Mouse (Mus musculus) kidney, embryonic 15.5 days (tissue): Measurements from ENCODE around the gene Cfap221. TPM values are rescaled to one million over a fixed set of nuclear protein-coding genes. Genes with fewer than 3 reads are reported as not detected.

ENCODE experiments used
- ATAC-seq: fragments of 200-750 bp; cut with Nextera tagmentation; replicated peaks from 2 replicates; pipeline ENCODE4 v1.8.0; 2017; ENCODE audit warnings: moderate TSS enrichment; ENCODE audit not compliant: low FRiP score
- H3K27ac ChIP-seq: fragments of 300-500 bp; sonication (generic); 2 replicates; pipeline ENCODE4 v1.5.1; 2015; ENCODE audit warnings: mild to moderate bottlenecking, inconsistent platforms
- H3K27me3 ChIP-seq: fragments of 300-500 bp; sonication (generic); 2 replicates; pipeline ENCODE4 v1.6.1; 2015; ENCODE audit warnings: inconsistent platforms
- H3K36me3 ChIP-seq: fragments of 300-500 bp; sonication (generic); 2 replicates; pipeline ENCODE4 v1.6.1; 2015; ENCODE audit warnings: inconsistent platforms
- H3K4me1 ChIP-seq: fragments of 300-500 bp; sonication (generic); 2 replicates; pipeline ENCODE4 v1.6.1; 2015; ENCODE audit warnings: inconsistent platforms
- H3K4me2 ChIP-seq: fragments of 300-500 bp; sonication (generic); 2 replicates; pipeline ENCODE4 v1.6.1; 2015; ENCODE audit warnings: moderate library complexity, mild to moderate bottlenecking, inconsistent platforms
- H3K4me3 ChIP-seq: fragments of 300-500 bp; sonication (generic); replicated peaks from 2 replicates; pipeline ENCODE4 v1.5.1; 2015; ENCODE audit warnings: mild to moderate bottlenecking, inconsistent platforms
- H3K9ac ChIP-seq: fragments of 300-500 bp; sonication (generic); 2 replicates; pipeline ENCODE4 v1.6.1; 2015; ENCODE audit warnings: mild to moderate bottlenecking, inconsistent platforms
- H3K9me3 ChIP-seq: fragments of 300-500 bp; sonication (generic); replicated peaks from 2 replicates; pipeline ENCODE4 v1.6.1; 2016; ENCODE audit warnings: inconsistent platforms
- WGBS: fragments of 180-500 bp; shearing (Covaris S2); methylation state at CpG from one replicate; pipeline ENCODE4 v1.1.7; 2015; ENCODE audit warnings: mixed read lengths; 5-methylcytosine and 5-hydroxymethylcytosine counted together
- polyA plus RNA-seq: library from polyadenylated mRNA; unstranded; fragments of >200 nt; fragmentation: Nextera tagmentation; extraction: Ambion mirVana; gene quantifications from 2 replicates; pipeline ENCODE4 v1.2.1, GENCODE M21; 2015

Cfap221 gene
- polyA plus RNA-seq, 1 experiment from 2014 or later: 0.06 TPM

DNA sequence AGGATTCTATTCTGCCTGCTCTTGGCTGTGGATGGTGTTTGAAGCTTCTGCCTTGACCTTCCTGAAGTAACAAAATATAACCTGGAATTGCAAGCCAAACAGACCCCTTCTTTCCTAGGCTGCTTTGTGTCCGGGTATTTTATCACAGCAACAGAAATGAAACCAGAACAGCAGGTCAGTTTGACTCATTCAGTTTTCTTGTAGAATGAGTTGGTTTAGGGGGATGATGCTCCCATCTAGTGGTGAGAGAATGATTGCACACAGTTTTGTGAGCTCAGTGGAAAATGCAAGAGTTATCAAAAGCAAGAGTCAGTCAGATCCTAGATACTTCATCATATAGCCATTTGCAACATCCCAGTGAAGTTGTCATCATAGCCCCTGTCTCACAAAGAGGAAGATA is 67.3 kb downstream of the Cfap221 start:
- H3K4me2 ChIP-seq: no peak overlapping the region
- no peak overlapping the region for H3K4me3 ChIP-seq
- ATAC-seq: no peak
- no peaks in the 10 kb centered on the region for H3K9me3 ChIP-seq
- no peaks in the 10 kb centered on the region for H3K36me3 ChIP-seq
- H3K27me3 ChIP-seq: no peaks in the 10 kb centered on the region
- H3K9ac ChIP-seq: no peak overlapping the region
- H3K27ac ChIP-seq: no peak overlapping the region
- H3K4me1 ChIP-seq: no peaks in the 10 kb centered on the region
- WGBS: 76% methylated on average over 1 of the region's 1 CpGs

DNA sequence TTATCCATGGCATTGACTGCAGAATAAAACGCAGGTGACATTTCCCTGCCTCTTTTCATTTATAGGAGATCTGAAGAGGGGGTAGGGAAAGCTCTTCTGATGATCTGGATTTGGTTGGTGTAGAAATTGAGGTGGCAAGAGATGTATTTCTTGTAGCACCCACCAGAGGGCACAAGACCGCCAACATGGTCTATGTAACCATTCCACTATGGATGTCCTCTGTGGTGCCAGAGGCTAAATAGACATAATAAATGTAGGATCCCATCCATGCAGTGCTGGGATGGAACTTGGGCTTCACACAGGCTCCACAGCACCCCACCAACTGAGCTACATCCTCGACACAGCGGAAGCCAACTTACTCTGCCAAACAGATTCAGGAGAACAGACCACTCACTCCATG is 77.7 kb downstream of the Cfap221 start:
- Histone ChIP-seq H3K9me3 (no peaks in the 10 kb centered on the region), H3K36me3 (no peaks in the 10 kb centered on the region), H3K27me3 (no peaks in the 10 kb centered on the region), H3K9ac (no peak overlapping the region), H3K4me3 (no peak overlapping the region), H3K4me2 (no peak overlapping the region), H3K27ac (no peak overlapping the region), H3K4me1 (no peaks in the 10 kb centered on the region)
- no peak for ATAC-seq
- WGBS: 59% methylated on average over 4 of the region's 4 CpGs

DNA sequence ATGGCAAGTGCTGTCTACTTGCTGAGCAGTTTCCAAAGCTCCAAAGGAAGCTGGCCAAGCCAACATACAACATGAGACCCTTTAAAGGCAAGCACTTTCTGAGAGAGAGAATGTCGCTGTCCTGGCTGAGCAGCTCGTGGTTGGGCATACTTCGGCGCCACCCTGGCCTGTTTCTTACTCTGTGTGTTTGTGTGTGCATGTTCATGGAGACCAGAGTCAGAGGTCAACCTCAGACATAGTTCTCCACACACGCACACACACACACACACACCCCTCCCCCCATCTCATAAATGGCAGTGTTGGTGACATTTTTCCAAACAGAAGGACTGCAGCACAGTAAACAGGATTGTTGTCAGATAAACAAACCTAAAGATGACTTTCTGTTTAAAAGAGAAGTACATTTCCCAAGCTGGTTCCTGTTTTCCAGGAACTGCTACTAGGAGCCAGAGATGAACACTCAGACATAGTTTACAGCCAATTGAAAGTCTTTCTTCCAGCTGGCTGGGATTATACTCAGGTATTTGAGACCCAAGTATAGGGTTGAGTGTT is 80.1 kb downstream of the Cfap221 start:
- Histone ChIP-seq H3K4me2 (no peak overlapping the region), H3K9me3 (no peaks in the 10 kb centered on the region), H3K36me3 (no peaks in the 10 kb centered on the region), H3K27ac (no peak overlapping the region), H3K4me3 (no peak overlapping the region), H3K9ac (no peak overlapping the region), H3K27me3 (no peaks in the 10 kb centered on the region), H3K4me1 (peaks cover 10% of the 10 kb centered on the region; the same call in 1 of the 2 replicates)
- no peak for ATAC-seq
- 82% methylated on average over 5 of the region's 5 CpGs for WGBS

DNA sequence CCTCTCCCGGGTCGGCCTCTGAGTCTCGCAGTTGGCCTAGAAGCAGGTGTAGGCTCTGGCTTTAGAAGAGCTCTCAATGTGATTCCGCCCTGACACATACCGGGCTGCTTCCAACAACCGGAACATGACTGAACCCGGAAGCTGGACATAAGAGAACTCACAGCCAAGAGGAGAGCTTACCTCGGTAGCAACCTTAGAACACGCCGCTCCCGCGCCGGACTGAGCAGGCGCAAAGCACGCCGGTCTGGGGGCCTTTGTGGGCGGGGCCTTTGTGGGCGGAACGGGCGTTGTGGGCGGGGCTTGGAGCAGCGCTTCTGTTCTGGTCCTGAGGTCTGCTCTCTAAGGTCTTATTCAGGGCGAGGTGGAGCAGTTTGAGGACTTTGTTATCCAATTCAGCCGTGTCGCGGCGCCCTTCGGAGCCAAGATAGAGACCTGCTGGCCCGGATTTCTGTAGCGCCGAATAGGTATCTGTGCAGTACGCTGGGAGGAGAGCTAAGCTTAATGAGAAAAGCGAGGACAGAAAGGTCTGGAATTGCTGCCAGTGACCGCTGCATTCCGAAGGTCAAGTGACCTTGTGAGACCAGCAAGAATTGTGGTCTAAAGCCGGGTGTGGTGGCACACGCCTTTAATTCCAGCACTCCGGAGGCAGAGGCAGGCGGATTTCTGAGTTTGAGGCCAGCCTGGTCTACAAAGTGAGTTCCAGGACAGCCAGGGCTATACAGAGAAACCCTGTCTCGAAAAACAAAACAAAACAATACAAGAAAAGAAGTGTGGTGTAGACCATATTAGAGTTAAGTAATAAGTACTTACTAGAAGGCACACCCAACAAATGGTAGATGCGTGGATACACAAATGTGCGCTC is 83.8 kb downstream of the Cfap221 start, which contains the start of gene Tmem177:
Gene Tmem177 (minus strand): TSS at position 256 of the 862 bp plus-strand sequence.
- Histone ChIP-seq H3K27me3 (no peaks in the 10 kb centered on the region), H3K36me3 (peaks cover 22% of the 10 kb centered on the region; the same call in 1 of the 2 replicates), H3K4me2 (peak within 1 kb of the TSS; percentile 78), H3K4me3 (peak within 1 kb of the TSS; percentile 61), H3K9me3 (no peaks in the 10 kb centered on the region), H3K4me1 (peaks cover 10% of the 10 kb centered on the region; the same call in 1 of the 2 replicates), H3K9ac (peak within 1 kb of the TSS; percentile 55), H3K27ac (peak within 1 kb of the TSS; percentile 70; the same call in 1 of the 2 replicates)
- WGBS: 11% methylated on average over 42 of the region's 42 CpGs
- peak; percentile 97 for ATAC-seq

DNA sequence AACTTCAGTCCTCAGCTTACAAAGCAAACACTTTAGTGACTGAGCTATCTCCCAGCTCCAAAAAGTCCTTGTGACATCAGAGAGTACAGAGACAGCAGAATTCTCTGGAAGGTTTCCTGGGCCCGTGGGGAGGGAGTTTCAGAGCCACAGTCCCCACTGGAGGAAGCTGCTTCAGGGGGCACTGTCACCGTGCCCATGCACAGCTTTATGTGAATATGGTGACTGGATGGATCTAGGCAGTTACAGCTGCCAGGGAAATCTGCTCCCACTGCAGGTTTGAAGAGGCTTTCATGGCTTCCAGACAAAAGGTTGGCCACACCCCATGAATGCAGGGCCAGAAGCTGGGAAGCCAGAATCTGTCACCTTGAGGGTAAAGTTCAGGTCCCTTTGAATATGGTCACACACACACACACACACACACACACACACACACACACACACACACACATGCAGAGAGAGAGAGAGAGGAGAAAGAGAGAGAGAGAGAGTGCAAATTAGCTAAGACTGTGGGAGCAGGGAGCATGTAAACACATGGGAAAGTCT is 89.8 kb downstream of the Cfap221 start:
- Histone ChIP-seq H3K27me3 (no peaks in the 10 kb centered on the region), H3K4me1 (peaks cover 10% of the 10 kb centered on the region; the same call in 1 of the 2 replicates), H3K9me3 (no peaks in the 10 kb centered on the region), H3K36me3 (peaks cover 22% of the 10 kb centered on the region; the same call in 1 of the 2 replicates), H3K9ac (no peak overlapping the region), H3K4me3 (no peak overlapping the region), H3K27ac (no peak overlapping the region), H3K4me2 (no peak overlapping the region)
- WGBS: 55% methylated on average over 2 of the region's 2 CpGs
- no peak for ATAC-seq

DNA sequence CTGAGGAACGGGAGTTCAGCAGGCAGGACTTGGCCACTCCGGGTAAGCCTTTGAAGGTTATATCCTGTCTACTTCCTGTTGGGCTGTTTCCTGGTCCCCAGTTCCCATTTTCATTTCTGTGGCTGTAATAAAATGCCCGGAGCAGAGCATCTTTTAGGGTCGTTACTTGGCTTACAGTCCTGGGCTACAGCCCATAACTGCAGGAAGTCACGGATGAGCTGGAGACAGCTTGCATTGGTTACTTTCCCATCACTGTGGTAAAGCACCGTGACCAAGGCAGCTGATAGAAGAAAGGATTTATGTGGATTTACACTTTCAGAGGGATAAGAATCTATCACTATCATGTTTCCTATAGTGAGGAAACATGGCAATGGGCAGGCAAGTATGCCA is 93.8 kb downstream of the Cfap221 start:
- Histone ChIP-seq H3K4me1 (0 out of 2 replicates have a peak, but pooled peaks cover 7% of the 10 kb centered on the region), H3K4me3 (no peak overlapping the region), H3K27ac (no peak overlapping the region), H3K9me3 (no peaks in the 10 kb centered on the region), H3K9ac (no peak overlapping the region), H3K36me3 (no peaks in the 10 kb centered on the region), H3K4me2 (no peak overlapping the region), H3K27me3 (no peaks in the 10 kb centered on the region)
- 29% methylated on average over 6 of the region's 6 CpGs for WGBS
- ATAC-seq: no peak

DNA sequence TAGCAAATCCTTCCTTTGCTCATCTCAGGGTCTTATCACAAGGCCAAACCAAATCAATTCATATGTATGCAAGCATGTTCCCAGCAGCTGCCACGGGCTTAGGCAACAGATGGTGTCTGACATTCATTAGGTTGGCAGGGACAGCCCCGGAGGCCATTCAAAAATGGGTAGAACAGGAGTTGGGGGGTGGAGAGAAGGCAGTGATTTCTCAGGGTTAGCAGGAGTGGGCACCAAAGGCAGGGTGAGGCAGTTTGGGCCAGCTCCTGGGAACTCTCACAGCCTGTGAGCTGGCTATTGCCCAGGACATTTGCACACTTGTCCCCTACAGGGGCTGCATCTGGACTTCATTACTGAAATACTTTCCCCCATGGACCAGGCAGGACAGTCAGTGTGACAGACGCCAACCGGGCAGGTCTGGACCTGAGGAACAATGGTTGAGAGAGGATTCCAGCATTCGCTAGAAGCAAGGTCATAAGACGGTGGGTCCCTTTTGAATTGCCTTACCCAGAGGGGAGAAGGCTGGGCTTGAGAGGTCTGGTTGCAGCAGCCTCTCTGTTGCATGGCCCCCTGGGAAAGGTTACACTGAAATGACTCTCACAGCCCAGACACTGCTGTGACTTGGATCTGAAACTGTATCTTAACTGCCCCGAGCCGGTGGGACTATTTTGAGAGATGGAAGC is 94.3 kb downstream of the Cfap221 start:
- Histone ChIP-seq H3K9ac (no peak overlapping the region), H3K9me3 (no peaks in the 10 kb centered on the region), H3K27ac (no peak overlapping the region), H3K4me1 (0 out of 2 replicates have a peak, but pooled peaks cover 7% of the 10 kb centered on the region), H3K36me3 (no peaks in the 10 kb centered on the region), H3K27me3 (no peaks in the 10 kb centered on the region), H3K4me2 (no peak overlapping the region), H3K4me3 (no peak overlapping the region)
- WGBS: 67% methylated on average over 8 of the region's 8 CpGs
- ATAC-seq: no peak

DNA sequence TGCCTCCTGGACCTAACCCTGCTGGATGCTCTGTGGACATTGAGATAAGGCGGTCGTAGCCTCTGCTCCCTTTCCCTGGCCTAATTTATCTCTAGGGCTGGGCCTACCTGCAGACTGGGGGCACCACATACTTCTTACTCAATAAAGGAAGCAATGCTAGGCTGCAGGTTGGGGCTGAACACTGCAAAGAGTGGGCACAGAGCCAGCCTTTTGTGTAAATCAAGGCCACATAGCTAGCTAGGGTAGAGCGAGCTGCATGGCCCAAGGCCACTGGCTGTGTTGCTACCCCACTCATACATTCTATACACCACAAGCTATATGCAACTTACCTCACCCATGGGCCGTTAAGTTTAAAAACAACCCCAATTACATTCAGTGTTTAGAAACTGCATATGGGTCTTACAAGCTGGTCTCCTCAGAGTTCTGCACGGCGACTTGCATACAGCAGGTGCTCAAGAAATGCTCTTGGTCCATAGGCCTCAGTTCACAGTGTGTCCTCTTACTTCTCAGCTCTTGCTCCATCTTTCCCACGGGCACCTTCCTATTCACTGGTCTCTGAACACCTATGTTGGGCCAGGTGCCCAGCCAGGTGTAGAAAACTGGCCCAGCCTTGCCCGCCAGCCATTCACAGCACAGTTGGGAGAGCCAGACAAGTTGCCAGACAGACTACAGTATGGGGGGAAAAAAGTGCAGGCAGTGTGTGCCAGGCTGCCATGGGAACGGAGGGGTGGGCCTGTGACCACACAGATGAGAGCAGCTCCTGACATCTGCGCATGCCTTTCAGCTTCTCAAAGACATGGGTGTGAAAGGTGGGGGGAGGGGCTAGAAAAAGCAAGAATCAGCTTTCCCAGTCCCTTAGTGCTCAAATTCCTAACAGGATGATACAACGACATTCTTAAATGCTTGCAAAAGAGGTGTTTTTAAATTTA is 97.6 kb downstream of the Cfap221 start:
- H3K9ac ChIP-seq: no peak overlapping the region
- H3K27me3 ChIP-seq: no peaks in the 10 kb centered on the region
- no peak; the same call in 1 of the 2 replicates for ATAC-seq
- H3K4me1 ChIP-seq: 0 out of 2 replicates have a peak, but pooled peaks cover 7% of the 10 kb centered on the region
- no peak overlapping the region for H3K27ac ChIP-seq
- H3K4me3 ChIP-seq: no peak overlapping the region
- no peaks in the 10 kb centered on the region for H3K9me3 ChIP-seq
- H3K36me3 ChIP-seq: no peaks in the 10 kb centered on the region
- no peak overlapping the region for H3K4me2 ChIP-seq
- 74% methylated on average over 11 of the region's 11 CpGs for WGBS

DNA sequence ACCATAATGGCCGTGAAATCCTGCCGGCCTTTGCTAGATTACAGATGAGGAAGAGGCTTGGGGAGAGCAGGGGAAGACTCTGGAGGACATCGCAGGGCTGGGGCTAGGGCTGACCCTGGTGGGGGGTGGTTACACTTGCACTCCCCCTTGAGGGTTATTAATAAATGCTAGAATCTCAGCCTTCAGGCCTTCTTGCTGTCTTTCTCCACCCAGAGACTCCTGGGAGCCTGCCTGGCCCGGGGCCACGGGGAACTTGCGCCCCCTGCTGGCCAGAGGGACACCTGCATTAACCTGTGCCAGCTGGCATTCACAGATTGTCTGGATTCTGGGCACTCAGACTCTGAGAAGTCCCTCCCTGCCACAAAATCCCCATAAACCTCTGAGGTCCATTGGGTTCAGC is 102.1 kb downstream of the Cfap221 start:
- Histone ChIP-seq H3K4me2 (no peak overlapping the region), H3K36me3 (no peaks in the 10 kb centered on the region), H3K4me3 (no peak overlapping the region), H3K4me1 (no peaks in the 10 kb centered on the region), H3K27ac (no peak overlapping the region), H3K9ac (no peak overlapping the region), H3K27me3 (no peaks in the 10 kb centered on the region), H3K9me3 (no peaks in the 10 kb centered on the region)
- 36% methylated on average over 6 of the region's 6 CpGs for WGBS
- ATAC-seq: peak; percentile 61; the same call in 1 of the 2 replicates

DNA sequence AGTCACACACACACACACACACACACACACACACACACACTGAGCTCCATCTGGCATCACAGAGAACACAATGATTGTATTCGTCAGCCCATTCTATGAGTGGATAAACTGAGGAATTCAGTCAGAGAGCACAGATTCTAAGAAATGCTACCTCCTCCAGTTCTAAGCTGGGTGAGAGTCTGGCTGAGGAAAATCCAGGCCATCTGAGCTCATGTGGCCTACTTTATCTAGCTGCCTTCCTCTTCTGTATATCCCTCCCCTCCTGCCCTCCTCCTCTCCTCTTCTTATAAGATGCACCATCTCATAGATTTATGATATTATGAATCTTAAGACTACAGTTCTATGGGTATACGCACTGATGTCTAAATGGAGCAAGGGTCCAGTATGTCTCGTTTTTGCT is 103.4 kb downstream of the Cfap221 start:
- Histone ChIP-seq H3K9me3 (no peaks in the 10 kb centered on the region), H3K27me3 (no peaks in the 10 kb centered on the region), H3K4me2 (no peak overlapping the region), H3K36me3 (no peaks in the 10 kb centered on the region), H3K27ac (no peak overlapping the region), H3K4me3 (no peak overlapping the region), H3K4me1 (no peaks in the 10 kb centered on the region), H3K9ac (no peak overlapping the region)
- no peak for ATAC-seq
- 90% methylated on average over 3 of the region's 3 CpGs for WGBS

DNA sequence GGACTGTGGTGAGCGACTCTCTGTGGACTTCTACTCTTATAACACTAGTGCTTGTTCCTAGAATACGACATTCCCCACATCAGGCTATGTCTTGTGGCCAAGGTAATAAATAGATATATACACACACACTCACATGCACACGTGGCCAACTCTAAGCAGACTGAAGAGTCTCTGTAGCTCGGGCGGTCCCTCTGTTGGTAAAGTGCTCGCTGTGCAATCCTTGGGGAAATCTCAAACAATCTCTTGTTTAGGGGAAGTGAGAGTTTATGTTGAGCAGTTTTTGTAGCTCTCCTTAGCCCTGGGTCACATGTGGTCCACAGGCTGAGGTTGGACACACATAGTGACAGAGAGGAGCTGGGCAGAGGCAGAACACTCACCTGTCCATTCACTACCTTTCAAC is 104.1 kb downstream of the Cfap221 start:
- H3K4me2 ChIP-seq: no peak overlapping the region
- H3K9ac ChIP-seq: no peak overlapping the region
- WGBS: 78% methylated on average over 6 of the region's 6 CpGs
- H3K27me3 ChIP-seq: no peaks in the 10 kb centered on the region
- H3K4me3 ChIP-seq: no peak overlapping the region
- H3K27ac ChIP-seq: no peak overlapping the region
- no peaks in the 10 kb centered on the region for H3K36me3 ChIP-seq
- ATAC-seq: no peak
- H3K9me3 ChIP-seq: no peaks in the 10 kb centered on the region
- no peaks in the 10 kb centered on the region for H3K4me1 ChIP-seq
